Mouse (Mus musculus): ENCODE results near the gene Slc44a5. TPM values are rescaled to one million over a fixed set of nuclear protein-coding genes. Genes with fewer than 3 reads are reported as not detected.

Gene Slc44a5
- polyA plus RNA-seq, 1 experiment: 0.35 TPM

DNA sequence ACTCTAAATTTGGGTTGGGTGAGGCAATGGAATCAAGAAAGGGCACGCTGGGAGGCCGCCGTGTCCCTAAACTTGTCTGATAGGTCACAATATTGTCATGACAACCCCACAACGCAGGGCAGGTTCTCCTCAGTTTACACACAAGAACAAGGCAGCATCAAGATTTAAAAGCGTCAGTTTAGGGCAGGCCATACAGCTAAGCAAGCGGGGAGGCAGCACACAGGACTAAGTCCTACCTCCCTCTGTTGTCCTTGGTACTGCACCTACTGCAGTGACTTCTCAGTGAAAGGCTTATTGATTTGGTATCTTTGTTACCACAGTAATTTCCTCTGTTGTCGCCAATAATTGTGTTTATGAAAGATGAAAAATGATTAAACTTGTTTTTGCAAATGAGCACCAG lies 109.7 kb downstream of the Slc44a5 start:
- Histone ChIP-seq H3K4me3 (ENCODE audit: insufficient read depth, low read length) (no peak overlapping the region), H3K27ac (ENCODE audit: insufficient read depth, low read length) (no peak overlapping the region), H3K4me1 (ENCODE audit: control insufficient read depth, insufficient read depth, low read length) (no peaks in the 10 kb centered on the region)
- no peak for TF ChIP-seq CTCF (IDR thresholded peaks at IDR 0.05; ENCODE audit: borderline replicate concordance, insufficient read depth, low read length)
- no peak for TF ChIP-seq POLR2A (IDR thresholded peaks at IDR 0.05; ENCODE audit: low read depth, low read length)

DNA sequence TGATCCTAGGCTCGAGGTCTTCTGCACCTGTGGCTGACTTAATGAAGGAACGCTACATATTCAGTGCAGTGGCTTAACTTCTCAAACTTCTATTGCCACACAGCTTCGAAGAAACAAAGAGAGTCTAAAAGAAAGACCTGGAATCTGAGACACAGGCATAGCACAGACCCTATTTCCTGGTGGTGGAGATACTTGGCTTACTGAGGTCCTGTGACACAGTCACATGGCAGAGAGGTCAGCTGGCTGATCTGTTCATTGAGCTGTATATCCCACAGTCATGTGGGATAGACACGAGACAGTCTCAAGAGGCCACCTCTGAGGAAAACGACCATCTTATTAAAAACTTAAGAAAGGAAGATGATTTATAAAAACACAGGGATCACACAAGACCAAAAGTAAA lies 116.8 kb downstream of the Slc44a5 start:
- TF ChIP-seq POLR2A (IDR thresholded peaks at IDR 0.05; ENCODE audit: low read depth, low read length) (no peak), CTCF (IDR thresholded peaks at IDR 0.05; ENCODE audit: borderline replicate concordance, insufficient read depth, low read length) (no peak)
- no peak overlapping the region for H3K4me3 ChIP-seq (ENCODE audit: insufficient read depth, low read length)
- no peak overlapping the region for H3K27ac ChIP-seq (ENCODE audit: insufficient read depth, low read length)
- H3K4me1 ChIP-seq (ENCODE audit: control insufficient read depth, insufficient read depth, low read length): no peaks in the 10 kb centered on the region

DNA sequence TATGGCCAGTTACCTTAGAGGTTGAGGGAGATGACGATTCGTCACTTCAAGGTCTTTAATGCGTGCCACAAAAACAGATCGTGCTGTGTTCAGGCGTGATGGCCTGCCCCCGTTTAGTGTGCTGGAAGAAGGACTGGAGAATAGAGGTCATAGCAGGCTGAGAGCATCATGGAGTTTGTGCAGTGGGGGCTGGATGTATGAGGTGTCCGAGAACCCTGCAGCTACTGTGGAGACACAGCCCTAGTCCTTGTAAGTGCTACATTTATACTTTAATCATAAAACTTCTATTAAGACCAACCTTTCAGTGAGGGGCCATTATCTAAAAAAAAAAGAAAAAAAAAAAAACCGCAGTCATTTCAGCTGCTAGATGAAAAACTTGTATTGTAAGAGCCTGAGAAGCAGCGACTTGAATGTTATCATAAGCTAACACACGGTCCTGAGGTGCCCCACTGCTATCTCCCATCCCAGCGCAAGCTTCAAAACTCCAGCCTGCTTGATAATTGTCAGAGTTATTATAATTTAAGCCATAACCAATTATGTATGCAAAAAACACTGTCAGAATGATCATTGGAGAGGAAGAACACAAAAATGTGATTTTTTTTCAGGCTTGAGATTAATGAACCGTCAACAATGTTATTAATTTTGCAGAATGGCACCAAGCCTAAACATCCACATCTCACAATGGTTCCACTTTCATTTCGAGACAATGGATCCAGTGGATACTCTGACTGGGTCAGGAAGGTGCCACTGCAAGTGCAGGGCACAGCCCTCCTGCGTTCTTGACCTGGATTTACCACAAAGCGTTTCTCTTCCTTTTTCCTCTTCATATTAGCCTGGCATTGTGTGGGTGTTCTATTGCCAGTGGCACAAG lies 118.5 kb downstream of the Slc44a5 start:
- Histone ChIP-seq H3K4me1 (ENCODE audit: control insufficient read depth, insufficient read depth, low read length) (no peaks in the 10 kb centered on the region), H3K4me3 (ENCODE audit: insufficient read depth, low read length) (no peak overlapping the region), H3K27ac (ENCODE audit: insufficient read depth, low read length) (no peak overlapping the region)
- TF ChIP-seq CTCF (IDR thresholded peaks at IDR 0.05; ENCODE audit: borderline replicate concordance, insufficient read depth, low read length) (no peak), POLR2A (IDR thresholded peaks at IDR 0.05; ENCODE audit: low read depth, low read length) (no peak)

DNA sequence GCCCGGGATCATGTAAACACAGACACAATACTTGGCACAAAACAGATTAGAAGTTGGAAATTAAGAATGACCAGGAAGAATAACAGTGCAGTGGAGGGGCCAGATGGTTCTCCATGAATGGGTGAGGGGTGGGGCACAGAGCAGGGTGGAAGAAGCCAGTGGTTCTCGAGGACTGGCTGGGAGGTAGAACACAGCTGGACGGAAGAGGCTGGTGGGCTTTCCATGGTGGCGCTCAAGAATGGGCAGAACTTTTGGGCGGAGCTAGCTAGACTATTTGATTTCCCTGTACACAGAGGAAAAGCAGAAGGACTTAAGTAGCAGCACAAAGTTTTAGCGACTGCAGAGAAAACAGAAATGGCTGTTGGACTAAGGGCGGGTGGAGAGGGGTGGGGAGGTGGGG lies 119.2 kb downstream of the Slc44a5 start:
- no peak overlapping the region for H3K27ac ChIP-seq (ENCODE audit: insufficient read depth, low read length)
- H3K4me1 ChIP-seq (ENCODE audit: control insufficient read depth, insufficient read depth, low read length): no peaks in the 10 kb centered on the region
- H3K4me3 ChIP-seq (ENCODE audit: insufficient read depth, low read length): no peak overlapping the region
- TF ChIP-seq POLR2A (IDR thresholded peaks at IDR 0.05; ENCODE audit: low read depth, low read length): no peak
- no peak for TF ChIP-seq CTCF (IDR thresholded peaks at IDR 0.05; ENCODE audit: borderline replicate concordance, insufficient read depth, low read length)

DNA sequence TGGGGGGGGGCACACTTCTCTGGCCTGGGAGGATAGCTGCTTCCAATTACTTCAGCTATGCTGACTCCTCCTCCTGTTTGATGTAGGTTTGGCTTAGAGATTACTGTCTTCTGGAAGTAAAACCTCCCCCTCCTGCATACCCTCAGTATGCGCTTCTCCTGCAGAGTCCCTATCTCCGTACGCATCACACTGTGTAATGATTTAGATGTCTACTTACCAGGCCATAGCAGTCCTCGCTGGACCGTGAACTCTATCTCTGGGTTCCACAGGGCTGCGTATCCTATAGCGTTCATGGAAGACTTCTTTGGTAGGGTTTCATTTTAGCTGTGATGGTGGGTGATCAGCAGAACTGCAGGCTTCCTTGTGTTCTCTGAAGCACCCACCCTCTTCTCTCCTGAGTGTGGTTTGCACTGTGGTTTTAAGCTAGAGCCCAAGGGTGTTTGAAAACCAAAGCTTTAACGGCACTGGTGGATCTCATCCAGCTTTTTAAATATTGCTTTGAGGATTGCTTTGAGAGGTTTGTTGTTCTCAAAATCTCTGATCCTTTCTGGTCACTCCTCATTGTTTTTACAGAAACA lies 120.6 kb downstream of the Slc44a5 start:
- Histone ChIP-seq H3K4me1 (ENCODE audit: control insufficient read depth, insufficient read depth, low read length) (no peaks in the 10 kb centered on the region), H3K27ac (ENCODE audit: insufficient read depth, low read length) (no peak overlapping the region), H3K4me3 (ENCODE audit: insufficient read depth, low read length) (no peak overlapping the region)
- TF ChIP-seq POLR2A (IDR thresholded peaks at IDR 0.05; ENCODE audit: low read depth, low read length) (no peak), CTCF (IDR thresholded peaks at IDR 0.05; ENCODE audit: borderline replicate concordance, insufficient read depth, low read length) (no peak)

DNA sequence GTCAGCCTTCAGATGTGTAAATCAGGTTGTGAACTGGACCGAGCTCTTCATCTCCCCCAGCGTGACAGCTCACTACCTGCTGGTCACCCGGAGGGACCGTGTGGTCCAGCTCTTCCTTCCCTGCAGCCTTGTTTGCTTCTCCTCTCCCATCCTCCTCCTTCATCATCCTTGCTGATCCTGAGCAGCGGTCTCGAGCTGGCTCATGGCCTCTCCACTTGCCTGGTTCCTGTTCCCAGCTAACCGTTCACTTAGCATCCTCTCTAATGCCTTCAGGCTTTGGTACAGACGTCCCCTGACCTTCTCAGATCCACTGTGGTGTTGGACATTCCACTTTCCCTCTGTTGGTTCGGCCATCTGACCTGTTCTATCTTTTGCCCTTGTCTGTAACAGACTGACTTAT lies 128.4 kb downstream of the Slc44a5 start:
- no peak for TF ChIP-seq POLR2A (IDR thresholded peaks at IDR 0.05; ENCODE audit: low read depth, low read length)
- no peak for TF ChIP-seq CTCF (IDR thresholded peaks at IDR 0.05; ENCODE audit: borderline replicate concordance, insufficient read depth, low read length)
- Histone ChIP-seq H3K4me3 (ENCODE audit: insufficient read depth, low read length) (no peak overlapping the region), H3K4me1 (ENCODE audit: control insufficient read depth, insufficient read depth, low read length) (no peaks in the 10 kb centered on the region), H3K27ac (ENCODE audit: insufficient read depth, low read length) (no peak overlapping the region)

DNA sequence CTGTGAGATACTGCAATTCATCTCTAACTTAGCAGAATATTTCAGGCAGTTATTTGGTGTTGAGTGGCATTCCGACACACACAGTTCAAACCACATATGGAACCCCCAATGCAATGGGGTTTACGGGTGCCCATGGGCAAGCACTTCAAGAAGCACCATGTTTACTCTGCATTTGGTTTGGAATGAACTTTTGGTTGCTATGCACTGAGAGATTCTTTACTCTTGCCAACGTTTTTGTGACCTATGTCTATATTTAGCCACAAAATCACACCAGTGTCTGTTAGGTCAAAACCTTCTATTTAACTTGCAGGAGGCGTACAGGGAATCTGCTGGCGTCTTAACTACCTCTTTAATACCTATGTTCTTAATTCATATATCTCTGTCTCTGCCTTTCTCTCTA lies 137.3 kb downstream of the Slc44a5 start:
- TF ChIP-seq CTCF (IDR thresholded peaks at IDR 0.05; ENCODE audit: borderline replicate concordance, insufficient read depth, low read length): no peak
- H3K27ac ChIP-seq (ENCODE audit: insufficient read depth, low read length): no peak overlapping the region
- no peaks in the 10 kb centered on the region for H3K4me1 ChIP-seq (ENCODE audit: control insufficient read depth, insufficient read depth, low read length)
- H3K4me3 ChIP-seq (ENCODE audit: insufficient read depth, low read length): no peak overlapping the region

DNA sequence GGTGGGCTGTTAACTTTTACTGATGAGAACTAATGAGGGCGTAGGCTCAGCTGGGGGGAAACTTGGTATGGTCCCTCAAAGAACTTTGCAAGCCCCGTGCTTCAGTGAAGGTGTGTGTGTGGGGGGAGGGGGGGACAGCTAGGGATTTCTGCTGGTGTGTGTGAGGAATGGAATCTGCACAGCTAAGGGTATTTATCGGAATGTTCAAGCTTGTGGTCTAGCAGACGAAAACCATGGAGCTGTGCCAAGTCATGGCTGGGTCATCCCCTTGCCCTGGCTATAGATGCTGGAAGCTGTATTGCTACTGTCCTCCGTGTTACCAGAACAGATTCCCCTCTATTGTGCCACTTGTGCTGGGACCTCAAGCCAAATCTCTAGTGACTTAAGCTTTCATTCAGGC lies 138.0 kb downstream of the Slc44a5 start:
- no peak for TF ChIP-seq CTCF (IDR thresholded peaks at IDR 0.05; ENCODE audit: borderline replicate concordance, insufficient read depth, low read length)
- no peak for TF ChIP-seq POLR2A (IDR thresholded peaks at IDR 0.05; ENCODE audit: low read depth, low read length)
- Histone ChIP-seq H3K27ac (ENCODE audit: insufficient read depth, low read length) (no peak overlapping the region), H3K4me3 (ENCODE audit: insufficient read depth, low read length) (no peak overlapping the region), H3K4me1 (ENCODE audit: control insufficient read depth, insufficient read depth, low read length) (no peaks in the 10 kb centered on the region)

DNA sequence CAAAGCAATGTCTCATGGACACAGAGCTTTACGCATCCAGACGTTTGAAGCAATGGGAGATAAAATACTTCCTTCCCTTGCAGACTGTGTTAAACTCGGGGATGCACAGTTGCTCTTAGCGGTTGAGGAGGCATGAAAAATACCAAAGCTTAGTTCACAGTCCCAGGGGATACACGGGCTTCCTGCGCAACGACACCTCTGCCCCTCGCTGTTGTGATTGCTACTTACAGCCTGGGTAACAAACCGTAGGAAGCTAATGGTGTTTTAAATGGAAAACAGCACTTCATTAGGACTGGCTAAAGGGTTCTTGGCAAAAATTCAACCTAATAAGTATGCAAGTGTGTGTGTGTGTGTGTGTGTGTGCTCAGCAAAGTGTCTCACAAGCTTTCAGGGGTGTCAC lies 141.8 kb downstream of the Slc44a5 start:
- H3K27ac ChIP-seq (ENCODE audit: insufficient read depth, low read length): no peak overlapping the region
- no peak overlapping the region for H3K4me3 ChIP-seq (ENCODE audit: insufficient read depth, low read length)
- H3K4me1 ChIP-seq (ENCODE audit: control insufficient read depth, insufficient read depth, low read length): no peaks in the 10 kb centered on the region
- no peak for TF ChIP-seq POLR2A (IDR thresholded peaks at IDR 0.05; ENCODE audit: low read depth, low read length)
- no peak for TF ChIP-seq CTCF (IDR thresholded peaks at IDR 0.05; ENCODE audit: borderline replicate concordance, insufficient read depth, low read length)

DNA sequence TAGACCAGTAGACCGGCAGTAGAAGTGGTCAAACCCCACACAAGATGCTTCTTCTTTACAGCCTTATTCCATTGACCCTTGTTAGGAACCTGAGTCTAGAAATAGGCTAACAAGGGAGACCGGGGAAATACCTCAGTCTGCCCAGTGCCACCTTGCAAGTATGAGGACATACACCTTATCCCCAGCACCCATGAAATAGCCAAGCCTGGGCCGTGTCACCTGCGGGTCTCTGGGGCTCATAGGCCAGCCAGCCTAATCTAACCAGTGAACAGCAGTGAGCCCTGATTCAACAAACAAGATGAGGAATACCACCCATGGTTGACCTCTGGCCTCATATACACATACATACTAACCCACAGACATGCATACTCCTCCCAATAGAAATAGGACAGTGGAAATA lies 142.2 kb downstream of the Slc44a5 start:
- no peak overlapping the region for H3K27ac ChIP-seq (ENCODE audit: insufficient read depth, low read length)
- no peaks in the 10 kb centered on the region for H3K4me1 ChIP-seq (ENCODE audit: control insufficient read depth, insufficient read depth, low read length)
- TF ChIP-seq POLR2A (IDR thresholded peaks at IDR 0.05; ENCODE audit: low read depth, low read length): no peak
- TF ChIP-seq CTCF (IDR thresholded peaks at IDR 0.05; ENCODE audit: borderline replicate concordance, insufficient read depth, low read length): no peak
- H3K4me3 ChIP-seq (ENCODE audit: insufficient read depth, low read length): no peak overlapping the region
